8 mouse cellular contexts compared by ENCODE assay signal in genomic region chr4:148591637-148592380, GRCm38 (mm10). TPM values are rescaled to one million over a fixed set of nuclear protein-coding genes. Genes with fewer than 3 reads are reported as not detected.
DNase-seq lines count a peak whose midpoint lies in the region; ATAC-seq and TF ChIP-seq lines count a peak whose summit lies in the region.

No protein-coding gene starts in this region.

- peak; percentile 54 for ATAC-seq in forebrain, embryonic 14.5 days
- peak; percentile 50 for ATAC-seq in liver, embryonic 12.5 days

- H3K9ac ChIP-seq in forebrain, embryonic 14.5 days (ENCODE audit: low read length), result peak overlapping the region; percentile 78
- H3K9ac ChIP-seq in liver, embryonic 12.5 days, result peak overlapping the region; percentile 90

- no peaks in the 10 kb centered on the region for H3K27me3 ChIP-seq in thymus, adult 2 months (ENCODE audit: control insufficient read depth, insufficient read depth, low read length)
- no peaks in the 10 kb centered on the region for H3K27me3 ChIP-seq in forebrain, embryonic 14.5 days (replicated peaks; ENCODE audit: control insufficient read depth, insufficient read depth, low read length)
- no peaks in the 10 kb centered on the region for H3K27me3 ChIP-seq in liver, embryonic 12.5 days (replicated peaks)

- no peak overlapping the region for H3K27ac ChIP-seq in thymus, adult 2 months (ENCODE audit: control insufficient read depth, insufficient read depth, low read length)
- H3K27ac ChIP-seq in forebrain, embryonic 14.5 days (ENCODE audit: low read depth, low read length), result peak overlapping the region; percentile 74
- H3K27ac ChIP-seq in liver, embryonic 12.5 days, result peak overlapping the region; percentile 78
- no peak overlapping the region for H3K27ac ChIP-seq in olfactory bulb, adult 2 months (ENCODE audit: insufficient read depth, low read depth, low read length)

- H3K36me3 ChIP-seq in thymus, adult 2 months (ENCODE audit: control insufficient read depth, insufficient read depth, low read length), result no peaks in the 10 kb centered on the region
- peaks cover 37% of the 10 kb centered on the region for H3K36me3 ChIP-seq in forebrain, embryonic 14.5 days (ENCODE audit: control insufficient read depth, insufficient read depth, low read length)
- H3K36me3 ChIP-seq in liver, embryonic 12.5 days, result peaks cover 47% of the 10 kb centered on the region

- no peak; the same call in 1 of the 2 replicates for TF ChIP-seq POLR2A in thymus, adult 2 months (IDR thresholded peaks at IDR 0.05; ENCODE audit: control insufficient read depth, extremely low read depth, insufficient read depth, low read length, poor library complexity)
- TF ChIP-seq POLR2A in olfactory bulb, adult 2 months (IDR thresholded peaks at IDR 0.05; ENCODE audit: insufficient read depth, low read depth, low read length), result no peak

- no peaks in the 10 kb centered on the region for H3K9me3 ChIP-seq in forebrain, embryonic 14.5 days (replicated peaks; ENCODE audit: control insufficient read depth, low read length)
- H3K9me3 ChIP-seq in liver, embryonic 12.5 days (replicated peaks), result no peaks in the 10 kb centered on the region

- DNase-seq in gastrocnemius, postnatal 25 days, result peak; percentile 38
- DNase-seq in gastrocnemius, postnatal 36 days, result no peak
- no peak for DNase-seq in thymus, adult 2 months
- no peak for DNase-seq in thymus, postnatal 36 days
- DNase-seq in forebrain, embryonic 14.5 days (ENCODE audit: low spot score), result no peak
- no peak for DNase-seq in adipocyte (ENCODE audit: low spot score)

- WGBS in thymus, adult 2 months, result 1% methylated on average over 53 of the region's 53 CpGs
- WGBS in forebrain, embryonic 14.5 days, result under 1% methylated on average over 53 of the region's 53 CpGs
- under 1% methylated on average over 53 of the region's 53 CpGs for WGBS in liver, embryonic 12.5 days (ENCODE audit: insufficient replicate concordance)
- under 1% methylated on average over 52 of the region's 53 CpGs for WGBS in olfactory bulb, adult 2 months

- intact Hi-C loops in gastrocnemius, postnatal 36 days (cut with DNase I), result no loop called here

- peak overlapping the region; percentile 89 for H3K4me2 ChIP-seq in forebrain, embryonic 14.5 days (ENCODE audit: low read length)
- H3K4me2 ChIP-seq in liver, embryonic 12.5 days, result peak overlapping the region; percentile 98

- peak overlapping the region; percentile 78 for H3K4me3 ChIP-seq in thymus, adult 2 months (ENCODE audit: control insufficient read depth, insufficient read depth, low read length)
- peak overlapping the region; percentile 90 for H3K4me3 ChIP-seq in forebrain, embryonic 14.5 days (ENCODE audit: low read depth, low read length)
- H3K4me3 ChIP-seq in liver, embryonic 12.5 days, result peak overlapping the region; percentile 93
- H3K4me3 ChIP-seq in olfactory bulb, adult 2 months (ENCODE audit: insufficient read depth, low read depth, low read length), result peak overlapping the region; percentile 79

- peaks cover 16% of the 10 kb centered on the region for H3K4me1 ChIP-seq in thymus, adult 2 months (replicated peaks; ENCODE audit: control insufficient read depth, insufficient read depth, low read length)
- H3K4me1 ChIP-seq in forebrain, embryonic 14.5 days (ENCODE audit: control insufficient read depth, insufficient read depth, low read length), result peaks cover 9% of the 10 kb centered on the region
- H3K4me1 ChIP-seq in liver, embryonic 12.5 days, result peaks cover 52% of the 10 kb centered on the region
- H3K4me1 ChIP-seq in olfactory bulb, adult 2 months (ENCODE audit: control insufficient read depth, insufficient read depth, low read length), result peaks cover 25% of the 10 kb centered on the region

- no peak for TF ChIP-seq CTCF in thymus, adult 2 months (IDR thresholded peaks at IDR 0.05; ENCODE audit: borderline replicate concordance, control insufficient read depth, extremely low read depth, insufficient read depth, low read length, poor library complexity)
- no peak for TF ChIP-seq CTCF in olfactory bulb, adult 2 months (IDR thresholded peaks at IDR 0.05; ENCODE audit: insufficient read depth, low read depth, low read length)

RNA-seq across cellular contexts. Expression of gene Srm, which starts 0.5 kb away (rescaled TPM):
- 10 to 100 TPM; 12.4 to 14.7 TPM for total RNA-seq in gastrocnemius, postnatal 25 days (2021)
- total RNA-seq in gastrocnemius, postnatal 36 days (2021), result 10 to 100 TPM; 10.2 to 14.4 TPM
- 98.7 and 110 TPM in 2 replicates for polyA plus RNA-seq in thymus, adult 2 months (2012; rRNA removed)
- polyA plus RNA-seq in forebrain, embryonic 14.5 days (2014; fragmentation: Nextera tagmentation; extraction: Ambion mirVana), result 168 and 179 TPM in 2 replicates
- 358 and 387 TPM in 2 replicates for polyA plus RNA-seq in liver, embryonic 12.5 days (2016; fragmentation: Nextera tagmentation; extraction: Ambion mirVana)
- polyA plus RNA-seq in olfactory bulb, adult 2 months (2012; ENCODE audit: insufficient read depth, insufficient read length, low replicate concordance, missing spikeins), result not detected in 2 replicates

RNA-seq across cellular contexts. Expression of gene Masp2, which starts 10.5 kb away (rescaled TPM):
- total RNA-seq in gastrocnemius, postnatal 25 days (2021), result under 1 TPM; 0.51 to 0.61 TPM
- total RNA-seq in gastrocnemius, postnatal 36 days (2021), result under 1 TPM; 0.17 to 0.77 TPM
- polyA plus RNA-seq in thymus, adult 2 months (2012; rRNA removed), result 3.8 and 4.0 TPM in 2 replicates
- 0.25 TPM in 1 of 2 replicates, not detected in the other for polyA plus RNA-seq in forebrain, embryonic 14.5 days (2014; fragmentation: Nextera tagmentation; extraction: Ambion mirVana)
- 7.7 and 8.5 TPM in 2 replicates for polyA plus RNA-seq in liver, embryonic 12.5 days (2016; fragmentation: Nextera tagmentation; extraction: Ambion mirVana)
- polyA plus RNA-seq in olfactory bulb, adult 2 months (2012; ENCODE audit: insufficient read depth, insufficient read length, low replicate concordance, missing spikeins), result not detected in 2 replicates

RNA-seq across cellular contexts. Expression of gene Exosc10, which starts 33.6 kb away (rescaled TPM):
- 10 to 100 TPM; 17.1 to 18.5 TPM for total RNA-seq in gastrocnemius, postnatal 25 days (2021)
- total RNA-seq in gastrocnemius, postnatal 36 days (2021), result 10 to 100 TPM; 16.8 to 21.5 TPM
- polyA plus RNA-seq in thymus, adult 2 months (2012; rRNA removed), result 69.1 and 73.4 TPM in 2 replicates
- polyA plus RNA-seq in forebrain, embryonic 14.5 days (2014; fragmentation: Nextera tagmentation; extraction: Ambion mirVana), result 99.7 and 107 TPM in 2 replicates
- polyA plus RNA-seq in liver, embryonic 12.5 days (2016; fragmentation: Nextera tagmentation; extraction: Ambion mirVana), result 64.2 and 65.9 TPM in 2 replicates
- not detected in 2 replicates for polyA plus RNA-seq in olfactory bulb, adult 2 months (2012; ENCODE audit: insufficient read depth, insufficient read length, low replicate concordance, missing spikeins)

RNA-seq across cellular contexts. Expression of gene Tardbp, which starts 35.0 kb away (rescaled TPM):
- 100 to 1,000 TPM; 105 to 113 TPM for total RNA-seq in gastrocnemius, postnatal 25 days (2021)
- total RNA-seq in gastrocnemius, postnatal 36 days (2021), result 100 to 1,000 TPM in 1 of 2 experiments, 10 to 100 TPM in 1; 97.3 to 116 TPM
- 217 and 252 TPM in 2 replicates for polyA plus RNA-seq in thymus, adult 2 months (2012; rRNA removed)
- polyA plus RNA-seq in forebrain, embryonic 14.5 days (2014; fragmentation: Nextera tagmentation; extraction: Ambion mirVana), result 127 and 131 TPM in 2 replicates
- 220 and 226 TPM in 2 replicates for polyA plus RNA-seq in liver, embryonic 12.5 days (2016; fragmentation: Nextera tagmentation; extraction: Ambion mirVana)
- polyA plus RNA-seq in olfactory bulb, adult 2 months (2012; ENCODE audit: insufficient read depth, insufficient read length, low replicate concordance, missing spikeins), result 433 and 939 TPM in 2 replicates

RNA-seq across cellular contexts. Expression of gene Gm572, which starts 51.3 kb away (rescaled TPM):
- total RNA-seq in gastrocnemius, postnatal 25 days (2021), result 1 to 10 TPM; 5.2 to 5.3 TPM
- 1 to 10 TPM; 5.6 to 6.8 TPM for total RNA-seq in gastrocnemius, postnatal 36 days (2021)
- 0.31 and 0.34 TPM in 2 replicates for polyA plus RNA-seq in thymus, adult 2 months (2012; rRNA removed)
- polyA plus RNA-seq in forebrain, embryonic 14.5 days (2014; fragmentation: Nextera tagmentation; extraction: Ambion mirVana), result not detected in 2 replicates
- polyA plus RNA-seq in liver, embryonic 12.5 days (2016; fragmentation: Nextera tagmentation; extraction: Ambion mirVana), result not detected in 2 replicates
- not detected in 2 replicates for polyA plus RNA-seq in olfactory bulb, adult 2 months (2012; ENCODE audit: insufficient read depth, insufficient read length, low replicate concordance, missing spikeins)

Comparison
In these comparisons a context has a peak if more than half of its experiments do, and no peak if none do; other contexts are left out.
1. H3K27ac ChIP-seq: peak in forebrain, embryonic 14.5 days (single experiment) and liver, embryonic 12.5 days (single experiment); none in thymus, adult 2 months (single experiment) and olfactory bulb, adult 2 months (single experiment).
2. RNA of gene Srm, which starts 0.5 kb away (polyA plus RNA-seq): 358 to 387 TPM in liver, embryonic 12.5 days, 168 to 179 TPM in forebrain, embryonic 14.5 days and 98.7 to 110 TPM in thymus, adult 2 months; not detected in olfactory bulb, adult 2 months; every median in the first group is over 10 times any median in the second.
3. Peak in every context shown above with its lines, with median percentiles within 50 percentile points of each other: H3K4me3 ChIP-seq.